8 mouse cellular contexts compared by ENCODE assay signal in genomic region chr5:124540905-124541601, GRCm38 (mm10). TPM values are rescaled to one million over a fixed set of nuclear protein-coding genes. Genes with fewer than 3 reads are reported as not detected.
DNase-seq lines count a peak whose midpoint lies in the region; ATAC-seq lines count a peak whose summit lies in the region.

No protein-coding gene starts in this region.

- peak overlapping the region; percentile 97 for H3K9ac ChIP-seq in embryonic facial prominence, embryonic 13.5 days
- peak overlapping the region; percentile 94 for H3K9ac ChIP-seq in heart, embryonic 12.5 days
- peak overlapping the region; percentile 84 for H3K9ac ChIP-seq in kidney, embryonic 15.5 days

- H3K4me3 ChIP-seq in embryonic facial prominence, embryonic 13.5 days: peak overlapping the region; percentile 82
- H3K4me3 ChIP-seq in heart, embryonic 12.5 days: peak overlapping the region; percentile 87
- peak overlapping the region; percentile 98 for H3K4me3 ChIP-seq in kidney, embryonic 15.5 days (replicated peaks)

- no peaks in the 10 kb centered on the region for H3K9me3 ChIP-seq in embryonic facial prominence, embryonic 13.5 days
- no peaks in the 10 kb centered on the region for H3K9me3 ChIP-seq in heart, embryonic 12.5 days (replicated peaks)
- no peaks in the 10 kb centered on the region for H3K9me3 ChIP-seq in kidney, embryonic 15.5 days (replicated peaks)

- under 1% methylated on average over 81 of the region's 89 CpGs for WGBS in embryonic facial prominence, embryonic 13.5 days
- WGBS in heart, embryonic 12.5 days: 2% methylated on average over 55 of the region's 89 CpGs
- under 1% methylated on average over 81 of the region's 89 CpGs for WGBS in kidney, embryonic 15.5 days

- peak; percentile 57 for ATAC-seq in embryonic facial prominence, embryonic 13.5 days (ENCODE audit: insufficient number of reproducible peaks, insufficient read depth, low FRiP score, low TSS enrichment, low read depth)
- ATAC-seq in heart, embryonic 12.5 days (ENCODE audit: insufficient number of reproducible peaks, low FRiP score): peak; percentile 80
- peak; percentile 82 for ATAC-seq in kidney, embryonic 15.5 days (replicated peaks; ENCODE audit: low FRiP score)

- peak; percentile 79 for DNase-seq in CD4-positive helper T cell, adult 2 months (ENCODE audit: low read depth, low spot score)
- peak; percentile 67 to 73 for DNase-seq in adrenal gland, adult 18-20 months (ENCODE audit: low spot score in 2 of 2)
- DNase-seq in lung, postnatal 10 days: peak; percentile 84
- DNase-seq in ovary, adult 18-20 months (ENCODE audit: low spot score): peak; percentile 59
- DNase-seq in thymus, postnatal 10 days (ENCODE audit: low spot score in 2 of 2): peak; percentile 60 to 61

- peak overlapping the region; percentile 76 for H3K27ac ChIP-seq in embryonic facial prominence, embryonic 13.5 days
- peak overlapping the region; percentile 92 for H3K27ac ChIP-seq in heart, embryonic 12.5 days (ENCODE audit: poor library complexity, severe bottlenecking)
- peak overlapping the region; percentile 89 for H3K27ac ChIP-seq in kidney, embryonic 15.5 days

- H3K27me3 ChIP-seq in embryonic facial prominence, embryonic 13.5 days: peaks cover 5% of the 10 kb centered on the region; the same call in 1 of the 2 replicates
- no peaks in the 10 kb centered on the region for H3K27me3 ChIP-seq in heart, embryonic 12.5 days (replicated peaks)
- H3K27me3 ChIP-seq in kidney, embryonic 15.5 days: no peaks in the 10 kb centered on the region

- H3K36me3 ChIP-seq in embryonic facial prominence, embryonic 13.5 days: peaks cover 36% of the 10 kb centered on the region
- peaks cover 33% of the 10 kb centered on the region for H3K36me3 ChIP-seq in heart, embryonic 12.5 days
- H3K36me3 ChIP-seq in kidney, embryonic 15.5 days: peaks cover 32% of the 10 kb centered on the region

- peak overlapping the region; percentile 82 for H3K4me2 ChIP-seq in embryonic facial prominence, embryonic 13.5 days
- H3K4me2 ChIP-seq in heart, embryonic 12.5 days: peak overlapping the region; percentile 80
- H3K4me2 ChIP-seq in kidney, embryonic 15.5 days: peak overlapping the region; percentile 67

- peaks cover 16% of the 10 kb centered on the region for H3K4me1 ChIP-seq in embryonic facial prominence, embryonic 13.5 days
- peaks cover 18% of the 10 kb centered on the region for H3K4me1 ChIP-seq in heart, embryonic 12.5 days (replicated peaks)
- peaks cover 21% of the 10 kb centered on the region for H3K4me1 ChIP-seq in kidney, embryonic 15.5 days

RNA-seq across cellular contexts. Expression of gene Tmed2, which starts 0.6 kb away (rescaled TPM):
- 100 to 1,000 TPM; 214 to 218 TPM for total RNA-seq in adrenal gland, adult 18-20 months (2021)
- polyA plus RNA-seq in embryonic facial prominence, embryonic 13.5 days (2015; fragmentation: Nextera tagmentation; extraction: Ambion mirVana): 508 and 520 TPM in 2 replicates
- 490 and 502 TPM in 2 replicates for polyA plus RNA-seq in heart, embryonic 12.5 days (2016; fragmentation: Nextera tagmentation; extraction: Ambion mirVana)
- 519 and 585 TPM in 2 replicates for polyA plus RNA-seq in kidney, embryonic 15.5 days (2015; fragmentation: Nextera tagmentation; extraction: Ambion mirVana)

RNA-seq across cellular contexts. Expression of gene Rilpl1, which starts 9.9 kb away (rescaled TPM):
- 10 to 100 TPM; 13.1 to 17.6 TPM for total RNA-seq in adrenal gland, adult 18-20 months (2021)
- polyA plus RNA-seq in embryonic facial prominence, embryonic 13.5 days (2015; fragmentation: Nextera tagmentation; extraction: Ambion mirVana): 23.3 and 24.5 TPM in 2 replicates
- polyA plus RNA-seq in heart, embryonic 12.5 days (2016; fragmentation: Nextera tagmentation; extraction: Ambion mirVana): 27.6 and 29.8 TPM in 2 replicates
- polyA plus RNA-seq in kidney, embryonic 15.5 days (2015; fragmentation: Nextera tagmentation; extraction: Ambion mirVana): 21.8 and 22.8 TPM in 2 replicates

RNA-seq across cellular contexts. Expression of gene Ddx55, which starts 11.6 kb away (rescaled TPM):
- total RNA-seq in adrenal gland, adult 18-20 months (2021): 10 to 100 TPM; 13.2 to 15.3 TPM
- 19.3 and 19.6 TPM in 2 replicates for polyA plus RNA-seq in embryonic facial prominence, embryonic 13.5 days (2015; fragmentation: Nextera tagmentation; extraction: Ambion mirVana)
- 8.5 and 8.6 TPM in 2 replicates for polyA plus RNA-seq in heart, embryonic 12.5 days (2016; fragmentation: Nextera tagmentation; extraction: Ambion mirVana)
- polyA plus RNA-seq in kidney, embryonic 15.5 days (2015; fragmentation: Nextera tagmentation; extraction: Ambion mirVana): 13.6 and 15.8 TPM in 2 replicates

RNA-seq across cellular contexts. Expression of gene Eif2b1, which starts 37.9 kb away (rescaled TPM):
- 10 to 100 TPM; 40.0 to 45.5 TPM for total RNA-seq in adrenal gland, adult 18-20 months (2021)
- polyA plus RNA-seq in embryonic facial prominence, embryonic 13.5 days (2015; fragmentation: Nextera tagmentation; extraction: Ambion mirVana): 74.1 and 76.3 TPM in 2 replicates
- polyA plus RNA-seq in heart, embryonic 12.5 days (2016; fragmentation: Nextera tagmentation; extraction: Ambion mirVana): 61.7 and 61.8 TPM in 2 replicates
- 72.5 and 73.1 TPM in 2 replicates for polyA plus RNA-seq in kidney, embryonic 15.5 days (2015; fragmentation: Nextera tagmentation; extraction: Ambion mirVana)

RNA-seq across cellular contexts. Expression of gene Gtf2h3, which starts 37.9 kb away (rescaled TPM):
- total RNA-seq in adrenal gland, adult 18-20 months (2021): 10 to 100 TPM; 32.2 to 36.2 TPM
- polyA plus RNA-seq in embryonic facial prominence, embryonic 13.5 days (2015; fragmentation: Nextera tagmentation; extraction: Ambion mirVana): 69.1 and 72.3 TPM in 2 replicates
- 36.9 and 45.3 TPM in 2 replicates for polyA plus RNA-seq in heart, embryonic 12.5 days (2016; fragmentation: Nextera tagmentation; extraction: Ambion mirVana)
- 72.8 and 78.7 TPM in 2 replicates for polyA plus RNA-seq in kidney, embryonic 15.5 days (2015; fragmentation: Nextera tagmentation; extraction: Ambion mirVana)

Comparison
In these comparisons a context has a peak if more than half of its experiments do, and no peak if none do; other contexts are left out.
1. Peak in every context shown above with its lines: DNase-seq, ATAC-seq, H3K4me3 ChIP-seq and H3K27ac ChIP-seq.